Mouse (Mus musculus): ENCODE measurements around the gene Adam10. TPM values are rescaled to one million over a fixed set of nuclear protein-coding genes. Genes with fewer than 3 reads are reported as not detected.
A peak's percentile ranks its signal among the peaks of the same experiment; 100 is the strongest.

Gene Adam10
- polyA plus RNA-seq, 1 experiment from 2014 or later = 60.8 TPM

DNA sequence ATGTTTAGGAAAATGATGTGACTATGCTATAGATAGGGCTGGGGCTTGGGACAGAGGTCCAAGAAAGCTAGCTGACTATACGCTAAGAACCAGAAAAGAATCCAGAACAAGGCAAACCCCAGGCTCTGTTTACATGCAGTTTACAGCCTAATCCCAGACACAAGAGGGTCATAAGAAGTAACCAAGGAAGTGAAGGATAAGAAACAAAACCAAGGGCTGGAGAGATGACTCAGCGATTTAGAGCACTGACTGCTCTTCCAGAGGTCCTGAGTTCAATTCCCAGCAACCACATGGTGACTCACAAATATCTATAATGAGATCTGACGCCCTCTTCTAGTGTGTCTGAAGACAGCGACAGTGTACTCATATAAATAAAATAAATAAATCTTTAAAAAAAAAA lies 3.7 kb upstream of the Adam10 start:
- Histone ChIP-seq H3K9me3 (no peaks in the 10 kb centered on the region), H3K27ac (no peak overlapping the region), H3K36me3 (no peaks in the 10 kb centered on the region), H3K4me3 (no peak overlapping the region), H3K4me2 (no peak overlapping the region), H3K4me1 (peaks cover 11% of the 10 kb centered on the region; the same call in 1 of the 2 replicates), H3K9ac (no peak overlapping the region), H3K27me3 (no peaks in the 10 kb centered on the region)
- WGBS = 78% methylated on average over 4 of the region's 4 CpGs
- no peak for ATAC-seq (ENCODE audit: insufficient number of reproducible peaks, insufficient read depth, low FRiP score, low TSS enrichment, low read depth)

DNA sequence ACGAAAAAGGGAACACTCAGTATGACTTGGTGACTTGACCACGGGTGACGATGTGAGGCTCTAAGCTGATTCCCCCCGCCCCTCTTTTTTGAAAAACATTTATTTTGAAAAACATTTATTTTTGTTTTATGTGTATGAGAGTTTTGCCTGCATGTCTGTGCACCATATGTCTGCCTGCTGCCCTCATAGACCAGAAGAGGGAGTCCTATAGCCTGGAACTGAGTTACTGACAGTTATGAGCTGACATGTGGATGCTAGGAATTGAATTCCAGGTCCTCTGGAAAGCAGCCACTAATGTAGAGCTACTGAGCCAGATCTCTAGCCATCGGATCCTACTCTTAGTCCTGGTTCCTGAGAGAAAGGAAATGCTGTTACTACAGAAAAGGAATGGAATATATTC lies 2.8 kb upstream of the Adam10 start:
- H3K9me3 ChIP-seq = no peaks in the 10 kb centered on the region
- H3K27ac ChIP-seq = no peak overlapping the region
- 89% methylated on average over 5 of the region's 5 CpGs for WGBS
- no peaks in the 10 kb centered on the region for H3K36me3 ChIP-seq
- H3K4me3 ChIP-seq = no peak overlapping the region
- H3K9ac ChIP-seq = no peak overlapping the region
- no peaks in the 10 kb centered on the region for H3K27me3 ChIP-seq
- peaks cover 16% of the 10 kb centered on the region for H3K4me1 ChIP-seq
- no peak overlapping the region for H3K4me2 ChIP-seq
- no peak for ATAC-seq (ENCODE audit: insufficient number of reproducible peaks, insufficient read depth, low FRiP score, low TSS enrichment, low read depth)

DNA sequence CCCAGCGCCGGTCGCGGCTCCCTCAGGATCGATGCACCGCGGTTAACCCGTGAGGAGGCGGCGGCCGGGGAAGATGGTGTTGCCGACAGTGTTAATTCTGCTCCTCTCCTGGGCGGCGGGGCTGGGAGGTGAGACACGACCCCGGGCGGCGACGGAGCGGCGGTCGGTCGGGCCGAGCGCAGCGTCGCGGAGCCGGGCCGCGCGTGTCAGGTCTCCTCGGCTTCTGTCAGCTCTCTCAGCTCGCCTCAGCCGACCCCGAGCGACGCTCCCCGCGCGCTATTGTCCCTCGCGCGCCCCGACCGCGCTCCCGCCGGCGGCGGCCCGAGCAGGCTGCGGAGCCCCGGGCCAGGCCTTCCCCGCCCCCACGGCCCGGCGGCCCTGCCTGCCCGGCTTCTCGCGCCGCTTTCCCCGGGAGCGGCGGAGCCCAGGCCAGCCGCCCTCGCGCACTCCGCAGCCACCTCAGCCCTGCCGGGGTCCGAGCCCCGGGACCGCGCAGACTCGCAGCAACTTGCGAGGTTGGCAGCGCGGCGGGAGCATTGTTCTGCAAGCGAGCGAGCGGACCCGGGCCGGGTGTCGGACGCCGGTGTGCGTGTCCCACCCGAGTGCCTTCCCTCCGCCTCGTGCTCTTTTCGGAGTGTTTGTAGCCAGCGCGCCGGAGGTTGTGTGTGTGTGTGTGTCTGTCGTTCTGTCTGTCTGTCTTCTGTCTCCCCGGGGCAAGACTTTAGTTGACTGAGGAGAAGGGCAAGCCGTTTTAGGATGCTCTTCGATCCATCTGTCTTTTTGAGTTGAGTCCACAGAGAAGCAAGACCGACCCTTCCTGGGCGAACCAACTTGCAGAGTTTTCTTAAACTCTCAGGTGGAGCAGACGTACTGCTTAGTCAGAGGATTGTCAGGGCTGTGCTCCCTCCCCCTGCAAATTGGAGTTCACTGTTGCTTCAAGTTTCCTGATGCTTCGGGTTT lies 615 bp downstream of the Adam10 start:
- peak; percentile 48 for ATAC-seq (ENCODE audit: insufficient number of reproducible peaks, insufficient read depth, low FRiP score, low TSS enrichment, low read depth)

DNA sequence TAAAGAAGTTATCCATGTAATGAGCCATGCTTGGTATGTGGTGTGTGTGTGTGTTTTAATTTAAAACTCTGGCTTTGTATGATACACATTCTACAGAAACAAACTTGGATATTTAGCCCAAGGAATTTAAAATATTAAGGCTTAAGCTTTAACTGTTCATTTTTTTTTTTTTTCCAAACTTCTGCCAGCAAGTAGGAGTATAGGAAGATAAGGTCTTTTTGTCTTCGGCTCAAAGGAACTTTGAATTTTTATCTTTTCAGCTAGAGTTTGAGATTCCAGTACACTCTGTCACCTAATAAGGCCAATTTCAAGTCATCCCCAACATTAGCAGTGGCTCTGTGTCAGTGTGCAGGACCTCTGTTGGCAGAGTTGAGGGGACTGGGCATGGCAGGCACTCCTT lies 3.4 kb downstream of the Adam10 start:
- no peak overlapping the region for H3K4me3 ChIP-seq
- H3K4me1 ChIP-seq = peaks cover 16% of the 10 kb centered on the region
- 81% methylated on average over 1 of the region's 1 CpGs for WGBS
- no peak for ATAC-seq (ENCODE audit: insufficient number of reproducible peaks, insufficient read depth, low FRiP score, low TSS enrichment, low read depth)
- H3K9me3 ChIP-seq = no peaks in the 10 kb centered on the region
- no peaks in the 10 kb centered on the region for H3K36me3 ChIP-seq
- H3K27me3 ChIP-seq = no peaks in the 10 kb centered on the region
- no peak overlapping the region for H3K4me2 ChIP-seq
- no peak overlapping the region for H3K9ac ChIP-seq
- no peak overlapping the region for H3K27ac ChIP-seq

More for the DNA sequence above, 615 bp downstream of the Adam10 start:
- Histone ChIP-seq H3K4me2 (peak overlapping the region; percentile 81), H3K27me3 (no peaks in the 10 kb centered on the region), H3K9ac (peak overlapping the region; percentile 98), H3K4me3 (peak overlapping the region; percentile 98), H3K4me1 (peaks cover 16% of the 10 kb centered on the region), H3K9me3 (no peaks in the 10 kb centered on the region), H3K27ac (peak overlapping the region; percentile 97), H3K36me3 (no peaks in the 10 kb centered on the region)
- WGBS = under 1% methylated on average over 84 of the region's 103 CpGs

GRCm38 (mm10) chr9:70688301-70688968 lies 9.6 kb downstream of the Adam10 start:
- H3K9me3 ChIP-seq = no peaks in the 10 kb centered on the region
- ATAC-seq (ENCODE audit: insufficient number of reproducible peaks, insufficient read depth, low FRiP score, low TSS enrichment, low read depth) = no peak
- no peak overlapping the region for H3K9ac ChIP-seq
- 86% methylated on average over 2 of the region's 2 CpGs for WGBS
- no peak overlapping the region for H3K4me3 ChIP-seq
- H3K27me3 ChIP-seq = no peaks in the 10 kb centered on the region
- H3K4me1 ChIP-seq = no peaks in the 10 kb centered on the region
- H3K4me2 ChIP-seq = no peak overlapping the region
- H3K36me3 ChIP-seq = no peaks in the 10 kb centered on the region
- H3K27ac ChIP-seq = no peak overlapping the region

GRCm38 (mm10) chr9:70689926-70690325 lies 11.1 kb downstream of the Adam10 start:
- H3K9me3 ChIP-seq = no peaks in the 10 kb centered on the region
- no peaks in the 10 kb centered on the region for H3K27me3 ChIP-seq
- H3K9ac ChIP-seq = no peak overlapping the region
- ATAC-seq (ENCODE audit: insufficient number of reproducible peaks, insufficient read depth, low FRiP score, low TSS enrichment, low read depth) = no peak
- H3K4me1 ChIP-seq = no peaks in the 10 kb centered on the region
- H3K4me3 ChIP-seq = no peak overlapping the region
- no peaks in the 10 kb centered on the region for H3K36me3 ChIP-seq
- H3K4me2 ChIP-seq = no peak overlapping the region
- 78% methylated on average over 3 of the region's 3 CpGs for WGBS
- H3K27ac ChIP-seq = no peak overlapping the region

GRCm38 (mm10) chr9:70690579-70690978 lies 11.8 kb downstream of the Adam10 start:
- no peak overlapping the region for H3K4me2 ChIP-seq
- H3K27me3 ChIP-seq = no peaks in the 10 kb centered on the region
- no peak for ATAC-seq (ENCODE audit: insufficient number of reproducible peaks, insufficient read depth, low FRiP score, low TSS enrichment, low read depth)
- H3K36me3 ChIP-seq = no peaks in the 10 kb centered on the region
- no peaks in the 10 kb centered on the region for H3K4me1 ChIP-seq
- H3K4me3 ChIP-seq = no peak overlapping the region
- no peak overlapping the region for H3K9ac ChIP-seq
- H3K9me3 ChIP-seq = no peaks in the 10 kb centered on the region
- no peak overlapping the region for H3K27ac ChIP-seq

DNA sequence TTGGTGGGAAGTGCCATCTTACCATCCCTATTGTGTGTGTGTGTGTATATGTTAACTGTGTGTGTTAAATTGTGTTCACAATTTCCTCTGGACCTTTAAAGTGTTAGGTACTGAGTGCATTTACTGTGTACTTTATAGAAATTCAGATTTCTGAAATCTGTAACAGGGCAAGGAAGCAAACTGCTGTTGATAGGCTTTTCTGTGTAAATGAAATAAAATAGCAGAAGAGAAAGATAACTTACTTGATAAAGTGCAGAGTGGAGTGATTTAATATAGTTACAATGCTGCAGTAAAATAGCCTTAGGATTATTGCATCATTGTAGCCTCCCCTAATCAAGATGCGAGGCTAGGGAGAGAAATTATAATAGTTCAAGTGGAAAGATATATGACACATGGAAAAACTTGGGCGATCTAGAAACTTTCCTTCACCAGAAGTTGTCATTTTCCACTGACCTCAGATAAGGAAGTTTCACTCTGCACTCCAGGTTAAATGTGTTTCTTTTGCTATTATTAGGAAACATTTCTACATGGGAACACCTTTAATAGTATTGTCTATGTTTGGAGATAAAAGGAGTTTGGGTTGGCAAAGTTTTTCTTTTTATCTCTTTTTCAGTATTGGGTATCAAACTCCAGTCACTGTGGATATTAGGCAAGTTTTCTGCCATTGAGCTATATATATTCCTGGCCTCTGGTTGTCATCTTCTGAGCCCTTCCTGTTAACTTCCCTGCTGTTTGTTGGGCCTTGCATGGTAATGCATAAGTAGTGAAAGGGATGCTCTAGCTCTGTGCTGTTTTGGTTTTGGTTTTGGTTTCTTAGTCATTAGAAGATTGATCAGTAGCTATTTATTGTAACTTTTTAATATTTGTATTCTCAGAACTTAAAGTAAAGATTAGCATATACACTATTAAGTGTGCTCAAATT lies 13.2 kb downstream of the Adam10 start:
- no peaks in the 10 kb centered on the region for H3K36me3 ChIP-seq
- H3K27ac ChIP-seq = no peak overlapping the region
- no peak overlapping the region for H3K9ac ChIP-seq
- H3K27me3 ChIP-seq = no peaks in the 10 kb centered on the region
- H3K4me1 ChIP-seq = no peaks in the 10 kb centered on the region
- H3K4me2 ChIP-seq = no peak overlapping the region
- H3K4me3 ChIP-seq = no peak overlapping the region
- no peaks in the 10 kb centered on the region for H3K9me3 ChIP-seq
- no peak for ATAC-seq (ENCODE audit: insufficient number of reproducible peaks, insufficient read depth, low FRiP score, low TSS enrichment, low read depth)
- WGBS = 78% methylated on average over 2 of the region's 2 CpGs

GRCm38 (mm10) chr9:70695723-70696122 lies 16.9 kb downstream of the Adam10 start:
- Histone ChIP-seq H3K4me3 (no peak overlapping the region), H3K4me2 (no peak overlapping the region), H3K4me1 (0 out of 2 replicates have a peak, but pooled peaks cover 3% of the 10 kb centered on the region), H3K27ac (no peak overlapping the region), H3K9me3 (no peaks in the 10 kb centered on the region), H3K27me3 (no peaks in the 10 kb centered on the region), H3K36me3 (no peaks in the 10 kb centered on the region), H3K9ac (no peak overlapping the region)
- no peak for ATAC-seq (ENCODE audit: insufficient number of reproducible peaks, insufficient read depth, low FRiP score, low TSS enrichment, low read depth)
- 94% methylated on average over 2 of the region's 2 CpGs for WGBS

- Histone ChIP-seq H3K27ac (no peak overlapping the region), H3K4me1 (peaks cover 9% of the 10 kb centered on the region; the same call in 1 of the 2 replicates), H3K36me3 (no peaks in the 10 kb centered on the region), H3K27me3 (no peaks in the 10 kb centered on the region), H3K9ac (no peak overlapping the region), H3K4me2 (no peak overlapping the region), H3K4me3 (no peak overlapping the region), H3K9me3 (no peaks in the 10 kb centered on the region)
- WGBS = 88% methylated on average over 1 of the region's 1 CpGs
- ATAC-seq (ENCODE audit: insufficient number of reproducible peaks, insufficient read depth, low FRiP score, low TSS enrichment, low read depth) = no peak
Measured at GRCm38 (mm10) chr9:70698090-70698489, 19.3 kb downstream of the Adam10 start.

- Histone ChIP-seq H3K9ac (no peak overlapping the region), H3K27me3 (no peaks in the 10 kb centered on the region), H3K4me1 (peaks cover 9% of the 10 kb centered on the region; the same call in 1 of the 2 replicates), H3K9me3 (no peaks in the 10 kb centered on the region), H3K36me3 (peaks cover 11% of the 10 kb centered on the region), H3K4me3 (no peak overlapping the region), H3K27ac (no peak overlapping the region), H3K4me2 (no peak overlapping the region)
- no peak for ATAC-seq (ENCODE audit: insufficient number of reproducible peaks, insufficient read depth, low FRiP score, low TSS enrichment, low read depth)
- WGBS = 96% methylated on average over 5 of the region's 5 CpGs
Measured at GRCm38 (mm10) chr9:70703597-70704203, 24.9 kb downstream of the Adam10 start.
